Mouse (Mus musculus): ENCODE measurements at regions not wholly inside any gene's neighbourhood (a gene's known extent, or its start where the extent isn't known, plus 50 kb on each side); places are given as distances from the start of the nearest gene placed in this dataset.

DNA sequence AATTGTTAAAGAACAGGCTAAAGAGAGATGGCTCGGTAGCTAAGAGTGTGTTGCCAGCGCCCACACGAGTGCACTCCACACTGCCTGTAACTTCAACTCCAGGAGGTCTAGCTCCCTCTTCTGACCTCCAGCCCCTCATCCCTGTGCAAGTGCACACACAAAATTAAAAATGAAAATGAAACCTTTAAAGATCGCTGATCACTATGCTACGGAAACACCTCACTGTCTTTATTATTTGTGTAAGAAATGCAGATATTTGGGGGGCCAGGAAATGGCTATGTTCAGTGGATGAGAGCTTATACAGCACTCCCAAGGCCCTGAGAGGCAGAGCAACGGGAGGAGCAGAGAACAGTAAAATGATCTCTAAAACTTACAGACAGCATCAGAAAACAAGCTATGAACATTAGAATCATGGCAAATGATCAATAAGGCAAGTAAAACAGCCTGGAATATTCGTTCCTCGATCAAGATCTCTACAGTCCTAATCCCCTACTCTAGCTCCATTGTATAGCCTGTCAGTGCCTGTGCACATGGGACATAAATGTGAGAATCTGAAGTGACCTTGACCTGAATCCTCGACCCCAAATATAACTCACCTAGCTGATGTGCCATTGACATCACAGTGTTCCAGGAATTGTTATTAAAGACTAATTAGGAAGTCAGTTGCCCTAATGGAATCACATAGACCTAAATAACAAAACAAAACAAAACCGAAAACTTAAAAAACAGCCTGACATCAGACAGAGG lies 64.4 kb upstream of the S1pr1 start:
- TF ChIP-seq CTCF (IDR thresholded peaks at IDR 0.05), result no peak
- no peak for TF ChIP-seq EP300 (IDR thresholded peaks at IDR 0.05)
